Mouse (Mus musculus) neural tube, embryonic 11.5 days (tissue): ENCODE results near the gene Ankrd13d. TPM values are rescaled to one million over a fixed set of nuclear protein-coding genes. Genes with fewer than 3 reads are reported as not detected.

Experiments used
- microRNA-seq: library from miRNA; unstranded; fragments of <30 nt; microRNA quantifications from one replicate; pipeline ENCODE4, GENCODE M21; 2016
- polyA plus RNA-seq: library from polyadenylated mRNA; unstranded; fragments of >200 nt; fragmentation: Nextera tagmentation; extraction: Ambion mirVana; gene quantifications from 2 replicates; pipeline ENCODE4 v1.2.1, GENCODE M21; 2014

The Ankrd13d gene
- polyA plus RNA-seq, 1 experiment from 2014 or later, result 14.1 TPM

Small RNAs within 50 kb of the gene (microRNA-seq; reads per million reads assigned to microRNA genes)
- gene Mir6985, result not detected

Other genes with a start within 250 kb of the Ankrd13d start
- 361 TPM in 2 replicates for gene Gstp1, start 245.2 kb downstream of the Ankrd13d start, polyA plus RNA-seq
- 0.68 and 1.2 TPM in 2 replicates for gene Gstp2, start 237.1 kb downstream of the Ankrd13d start, polyA plus RNA-seq
- not detected in 2 replicates for gene Gstp3, start 223.6 kb downstream of the Ankrd13d start, polyA plus RNA-seq
- gene Cabp2, start 201.6 kb downstream of the Ankrd13d start, polyA plus RNA-seq, result not detected in 2 replicates
- gene Cdk2ap2, start 186.0 kb downstream of the Ankrd13d start, polyA plus RNA-seq, result 81.3 and 86.7 TPM in 2 replicates
- gene Pitpnm1, start 183.1 kb downstream of the Ankrd13d start, polyA plus RNA-seq, result 9.9 and 13.1 TPM in 2 replicates
- 68.4 and 77.6 TPM in 2 replicates for gene Aip, start 157.3 kb downstream of the Ankrd13d start, polyA plus RNA-seq
- not detected in 2 replicates for gene Gpr152, start 143.3 kb downstream of the Ankrd13d start, polyA plus RNA-seq
- gene Cabp4, start 139.1 kb downstream of the Ankrd13d start, polyA plus RNA-seq, result 0.11 TPM in 1 of 2 replicates, not detected in the other
- 128 TPM in 2 replicates for gene Coro1b, start 134.5 kb downstream of the Ankrd13d start, polyA plus RNA-seq
- gene Ptprcap, start 129.5 kb downstream of the Ankrd13d start, polyA plus RNA-seq, result 0.92 and 1.8 TPM in 2 replicates
- gene Rps6kb2, start 119.8 kb downstream of the Ankrd13d start, polyA plus RNA-seq, result 52.6 and 52.7 TPM in 2 replicates
- gene Carns1, start 107.7 kb downstream of the Ankrd13d start, polyA plus RNA-seq, result 2.9 and 3.8 TPM in 2 replicates
- 0.68 and 1.1 TPM in 2 replicates for gene Tbc1d10c, start 91.9 kb downstream of the Ankrd13d start, polyA plus RNA-seq
- 928 and 939 TPM in 2 replicates for gene Ppp1ca, start 91.1 kb downstream of the Ankrd13d start, polyA plus RNA-seq
- 39.1 and 45.8 TPM in 2 replicates for gene Rad9a, start 81.5 kb downstream of the Ankrd13d start, polyA plus RNA-seq
- 0.81 and 1.7 TPM in 2 replicates for gene Clcf1, start 68.9 kb downstream of the Ankrd13d start, polyA plus RNA-seq
- gene AC109138.7, start 68.8 kb downstream of the Ankrd13d start, polyA plus RNA-seq, result not detected in 2 replicates
- 14.7 and 15.2 TPM in 2 replicates for gene Pold4, start 51.2 kb downstream of the Ankrd13d start, polyA plus RNA-seq
- 2.3 and 3.6 TPM in 2 replicates for gene Ssh3, start 14.0 kb downstream of the Ankrd13d start, polyA plus RNA-seq
- 16.6 and 19.0 TPM in 2 replicates for gene Grk2, start 23.1 kb upstream of the Ankrd13d start, polyA plus RNA-seq
- 44.1 and 47.2 TPM in 2 replicates for gene Kdm2a, start 115.1 kb upstream of the Ankrd13d start, polyA plus RNA-seq
- 17.1 and 17.4 TPM in 2 replicates for gene Rhod, start 156.3 kb upstream of the Ankrd13d start, polyA plus RNA-seq
- gene Syt12, start 194.3 kb upstream of the Ankrd13d start, polyA plus RNA-seq, result 0.58 and 1.8 TPM in 2 replicates
- gene 2010003K11Rik, start 215.4 kb upstream of the Ankrd13d start, polyA plus RNA-seq, result not detected in 2 replicates
- 19.3 and 19.6 TPM in 2 replicates for gene Pcx, start 227.3 kb upstream of the Ankrd13d start, polyA plus RNA-seq